ENCODE assay signal across 8 mouse cellular contexts in genomic region chr12:85598053-85598452, GRCm38 (mm10). TPM values are rescaled to one million over a fixed set of nuclear protein-coding genes. Genes with fewer than 3 reads are reported as not detected.
A peak's percentile ranks its signal among the peaks of the same experiment; 100 is the strongest.
DNase-seq lines count a peak whose midpoint lies in the region; ATAC-seq and TF ChIP-seq lines count a peak whose summit lies in the region.

No protein-coding gene starts in this region.

- ATAC-seq in forebrain, embryonic 14.5 days: no peak
- no peak for ATAC-seq in limb, embryonic 15.5 days (ENCODE audit: insufficient number of reproducible peaks, low FRiP score, low TSS enrichment, low read depth)

- no peaks in the 10 kb centered on the region for H3K36me3 ChIP-seq in forebrain, embryonic 14.5 days (ENCODE audit: control insufficient read depth, insufficient read depth, low read length)
- H3K36me3 ChIP-seq in limb, embryonic 15.5 days: no peaks in the 10 kb centered on the region
- H3K36me3 ChIP-seq in small intestine, adult 2 months (ENCODE audit: control insufficient read depth, insufficient read depth, low read length): no peaks in the 10 kb centered on the region

- no peak for DNase-seq in layer of hippocampus, adult 2 months (ENCODE audit: low spot score in 2 of 2)
- DNase-seq in layer of hippocampus, postnatal 14 days (ENCODE audit: low spot score in 2 of 2): no peak
- DNase-seq in forebrain, embryonic 14.5 days (ENCODE audit: low spot score): no peak
- no peak for DNase-seq in gastrocnemius, postnatal 36 days
- no peak for DNase-seq in right cerebral cortex, postnatal 4 days
- DNase-seq in cerebellum, adult 9-10 months: no peak

- no peak for TF ChIP-seq POLR2A in small intestine, adult 2 months (IDR thresholded peaks at IDR 0.05; ENCODE audit: low read depth, low read length)

- intact Hi-C loops in gastrocnemius, postnatal 36 days (cut with DNase I): loop anchor here (5.0 kb wide), 1 partner anchor 44 kb away; no protein-coding TSS in a partner anchor

- H3K27me3 ChIP-seq in forebrain, embryonic 14.5 days (replicated peaks; ENCODE audit: control insufficient read depth, insufficient read depth, low read length): 0 out of 2 replicates have a peak, but pooled peaks cover 4% of the 10 kb centered on the region
- no peaks in the 10 kb centered on the region for H3K27me3 ChIP-seq in limb, embryonic 15.5 days
- H3K27me3 ChIP-seq in small intestine, adult 2 months (ENCODE audit: control insufficient read depth, insufficient read depth, low read length): peaks cover 3% of the 10 kb centered on the region; the same call in 1 of the 2 replicates

- H3K4me2 ChIP-seq in forebrain, embryonic 14.5 days (ENCODE audit: low read length): peak overlapping the region; percentile 90
- H3K4me2 ChIP-seq in limb, embryonic 15.5 days: peak overlapping the region; percentile 84

- peaks cover 6% of the 10 kb centered on the region; the same call in 1 of the 2 replicates for H3K4me1 ChIP-seq in forebrain, embryonic 14.5 days (ENCODE audit: control insufficient read depth, insufficient read depth, low read length)
- peaks cover 38% of the 10 kb centered on the region for H3K4me1 ChIP-seq in limb, embryonic 15.5 days
- H3K4me1 ChIP-seq in small intestine, adult 2 months (ENCODE audit: control insufficient read depth, insufficient read depth, insufficient read length, low read length): peaks cover 9% of the 10 kb centered on the region

- H3K4me3 ChIP-seq in layer of hippocampus, adult 2 months: peak overlapping the region; percentile 96
- H3K4me3 ChIP-seq in forebrain, embryonic 14.5 days (ENCODE audit: low read depth, low read length): peak overlapping the region; percentile 70
- peak overlapping the region; percentile 83 for H3K4me3 ChIP-seq in limb, embryonic 15.5 days
- peak overlapping the region; percentile 84 for H3K4me3 ChIP-seq in small intestine, adult 2 months (ENCODE audit: low read depth, low read length)

- H3K9ac ChIP-seq in forebrain, embryonic 14.5 days (ENCODE audit: low read length): peak overlapping the region; percentile 89
- H3K9ac ChIP-seq in limb, embryonic 15.5 days: no peak overlapping the region

- no peaks in the 10 kb centered on the region for H3K9me3 ChIP-seq in forebrain, embryonic 14.5 days (replicated peaks; ENCODE audit: control insufficient read depth, low read length)
- no peaks in the 10 kb centered on the region for H3K9me3 ChIP-seq in limb, embryonic 15.5 days

- no peak for TF ChIP-seq CTCF in layer of hippocampus, adult 2 months (conservative IDR thresholded peaks at IDR 0.05)
- TF ChIP-seq CTCF in small intestine, adult 2 months (IDR thresholded peaks at IDR 0.05; ENCODE audit: extremely low read depth, insufficient read length, insufficient replicate concordance, low read depth, low read length): no peak

- H3K27ac ChIP-seq in layer of hippocampus, adult 2 months: peak overlapping the region; percentile 99
- no peak overlapping the region for H3K27ac ChIP-seq in forebrain, embryonic 14.5 days (ENCODE audit: low read depth, low read length)
- peak overlapping the region; percentile 95; the same call in 1 of the 2 replicates for H3K27ac ChIP-seq in limb, embryonic 15.5 days
- H3K27ac ChIP-seq in small intestine, adult 2 months (ENCODE audit: insufficient read depth, low read depth, low read length): peak overlapping the region; percentile 86

- WGBS in forebrain, embryonic 14.5 days: 56% methylated on average over 11 of the region's 11 CpGs
- 56% methylated on average over 11 of the region's 11 CpGs for WGBS in limb, embryonic 15.5 days
- WGBS in small intestine, adult 2 months: 13% methylated on average over 11 of the region's 11 CpGs

RNA-seq across cellular contexts. Expression of gene Jdp2, which starts 0.8 kb away (rescaled TPM):
- 10 to 100 TPM; 48.2 to 49.5 TPM for total RNA-seq in layer of hippocampus, adult 2 months (2021)
- total RNA-seq in layer of hippocampus, postnatal 14 days (2021): 10 to 100 TPM; 29.4 to 34.1 TPM
- 0.24 TPM in 1 of 2 replicates, not detected in the other for polyA plus RNA-seq in forebrain, embryonic 14.5 days (2014; fragmentation: Nextera tagmentation; extraction: Ambion mirVana)
- 0.99 and 1.5 TPM in 2 replicates for polyA plus RNA-seq in limb, embryonic 15.5 days (2015; fragmentation: Nextera tagmentation; extraction: Ambion mirVana)
- 2.8 and 8.2 TPM in 2 replicates for polyA plus RNA-seq in small intestine, adult 2 months (2012; rRNA removed)
- total RNA-seq in gastrocnemius, postnatal 36 days (2021): 1 to 10 TPM; 4.6 to 4.9 TPM

Comparison
In these comparisons a context has a peak if more than half of its experiments do, and no peak if none do; other contexts are left out.
1. RNA of gene Jdp2, which starts 0.8 kb away (total RNA-seq): 48.2 to 49.5 TPM in layer of hippocampus, adult 2 months and 29.4 to 34.1 TPM in layer of hippocampus, postnatal 14 days; 4.6 to 4.9 TPM in gastrocnemius, postnatal 36 days; every median in the first group is over 4 times any median in the second.
2. Peak in every context shown above with its lines, with median percentiles within 50 percentile points of each other: H3K4me3 ChIP-seq.